Mouse (Mus musculus) G1E (cell line): ENCODE measurements around the gene Gm11562. TPM values are rescaled to one million over a fixed set of nuclear protein-coding genes. Genes with fewer than 3 reads are reported as not detected.
"Not testable (repeated sequence)": the region's sequence is repeated elsewhere in the genome, so short reads cannot be mapped to it uniquely, and the experiment has no call there.

ENCODE experiments used
- ATAC-seq: 2 replicates; pipeline ENCODE4 v1.8.0; 2016; ENCODE audit warnings: mild to moderate bottlenecking; ENCODE audit not compliant: insufficient number of reproducible peaks, poor library complexity, low FRiP score, severe bottlenecking; ENCODE audit errors: extremely low read depth
- DNase-seq: peaks from one replicate; pipeline ENCODE4 v3.0.0; 2012; ENCODE audit warnings: low spot score
- H3K27me3 ChIP-seq: 2 replicates; pipeline ENCODE4 v1.6.1; 2012; ENCODE audit warnings: mild to moderate bottlenecking, low read length, inconsistent platforms; ENCODE audit not compliant: insufficient read depth
- H3K36me3 ChIP-seq: replicated peaks from 2 replicates; pipeline ENCODE3; 2012; ENCODE audit warnings: mild to moderate bottlenecking, inconsistent platforms
- H3K4me1 ChIP-seq: 2 replicates; pipeline ENCODE4 v1.6.1; 2012; ENCODE audit warnings: low read depth, low read length, inconsistent platforms, mixed read lengths; ENCODE audit not compliant: insufficient read depth
- H3K4me3 ChIP-seq: 2 replicates; pipeline ENCODE4 v1.5.1; 2012; ENCODE audit warnings: low read depth, mild to moderate bottlenecking, inconsistent platforms, low read length, moderate library complexity, mixed read lengths
- H3K9me3 ChIP-seq: replicated peaks from 2 replicates; pipeline ENCODE4 v1.6.1; 2012; ENCODE audit warnings: inconsistent platforms
- CTCF ChIP-seq: IDR thresholded peaks from 2 replicates; pipeline ENCODE4 v1.5.1; 2012; ENCODE audit warnings: low read depth, low read length, inconsistent platforms, mixed read lengths
- GATA1 ChIP-seq: IDR thresholded peaks from 2 replicates; pipeline ENCODE4 v1.6.1; 2012; ENCODE audit warnings: borderline replicate concordance, low read length, inconsistent platforms, mixed read lengths
- GATA2 ChIP-seq: IDR thresholded peaks from 2 replicates; pipeline ENCODE4 v1.6.1; 2012; ENCODE audit warnings: low read depth, low read length, inconsistent platforms, borderline replicate concordance
- POLR2AphosphoS5 ChIP-seq: IDR thresholded peaks from 2 replicates; pipeline ENCODE4 v1.6.1; 2012; ENCODE audit warnings: low read depth, low read length, inconsistent platforms; ENCODE audit not compliant: insufficient replicate concordance
- TAL1 ChIP-seq: conservative IDR thresholded peaks from 2 replicates; pipeline ENCODE4 v1.6.1; 2012; ENCODE audit warnings: low read depth, low read length, inconsistent platforms, mixed read lengths
- polyA plus RNA-seq: library from polyadenylated mRNA; stranded (reverse); fragments of >175 nt; gene quantifications from 2 replicates; pipeline ENCODE4 v1.2.3, GENCODE M21; 2012
- total RNA-seq, 2 experiments: library from RNA; stranded (forward) in 1 of 2; stranded (reverse) in 1 of 2; fragments of 200-1000 nt in 1 of 2; fragments of >200 nt in 1 of 2; fragmentation: Nextera tagmentation in 1 of 2; gene quantifications; 2 replicates each; pipeline ENCODE4 v1.2.3; 2014 to 2017

Gm11562 gene
- total RNA-seq (2014; fragmentation: Nextera tagmentation) (not detected in 2 replicates), total RNA-seq (2017) (not detected in 2 replicates), polyA plus RNA-seq (not detected in 2 replicates)

- TF ChIP-seq CTCF (no peak), GATA2 (no peak), TAL1 (no peak), GATA1 (no peak), POLR2AphosphoS5 (no peak)
- Histone ChIP-seq H3K36me3 (no peaks in the 10 kb centered on the region), H3K4me3 (no peak within 1 kb of the TSS), H3K27me3 (no peaks in the 10 kb centered on the region), H3K4me1 (no peaks in the 10 kb centered on the region), H3K9me3 (peaks cover 6% of the 10 kb centered on the region)
- ATAC-seq (no peak), DNase-seq (no peak)
Measured at GRCm38 (mm10) chr11:99620335-99620734, at the start of gene Gm11562. Gene Gm11562 (minus strand): TSS chr11:99620435.

- no peaks in the 10 kb centered on the region for H3K27me3 ChIP-seq
- H3K4me1 ChIP-seq: no peaks in the 10 kb centered on the region
- ATAC-seq (no peak), DNase-seq (no peak)
- TF ChIP-seq TAL1 (no peak), GATA1 (no peak), GATA2 (no peak), CTCF (no peak), POLR2AphosphoS5 (no peak)
- peaks cover 19% of the 10 kb centered on the region for H3K9me3 ChIP-seq
- no peak within 1 kb of the TSS for H3K4me3 ChIP-seq
- H3K36me3 ChIP-seq: no peaks in the 10 kb centered on the region
Measured at GRCm38 (mm10) chr11:99665860-99666259, 45.6 kb upstream of the Gm11562 start, which contains the start of gene Krtap4-6. Gene Krtap4-6 (minus strand): TSS chr11:99665960.

GRCm38 (mm10) chr11:99662802-99663201, 42.6 kb upstream of the Gm11562 start:
- TF ChIP-seq GATA1 (no peak), CTCF (no peak), GATA2 (no peak), POLR2AphosphoS5 (no peak)
- Histone ChIP-seq H3K36me3 (no peaks in the 10 kb centered on the region), H3K27me3 (no peaks in the 10 kb centered on the region), H3K4me1 (no peaks in the 10 kb centered on the region), H3K4me3 (no peak overlapping the region), H3K9me3 (peaks cover 30% of the 10 kb centered on the region)
- ATAC-seq: no peak
- DNase-seq: no peak

GRCm38 (mm10) chr11:99659256-99659655, 39.0 kb upstream of the Gm11562 start:
- Histone ChIP-seq H3K4me1 (no peaks in the 10 kb centered on the region), H3K27me3 (no peaks in the 10 kb centered on the region), H3K9me3 (peaks cover 28% of the 10 kb centered on the region), H3K36me3 (no peaks in the 10 kb centered on the region), H3K4me3 (no peak overlapping the region)
- TF ChIP-seq GATA2 (no peak), GATA1 (no peak), CTCF (no peak), POLR2AphosphoS5 (no peak), TAL1 (no peak)
- DNase-seq: no peak
- ATAC-seq: no peak

GRCm38 (mm10) chr11:99658467-99659010, 38.3 kb upstream of the Gm11562 start, which contains the start of gene Gm11563:
Gene Gm11563 (minus strand): TSS chr11:99658960.
- not testable (repeated sequence) for H3K4me1 ChIP-seq, H3K27me3 ChIP-seq, H3K4me3 ChIP-seq, DNase-seq, H3K36me3 ChIP-seq, ATAC-seq
- peaks cover 25% of the 10 kb centered on the region for H3K9me3 ChIP-seq

GRCm38 (mm10) chr11:99657051-99657450, 36.8 kb upstream of the Gm11562 start:
- no peaks in the 10 kb centered on the region for H3K27me3 ChIP-seq

More at GRCm38 (mm10) chr11:99657051-99657450, 36.8 kb upstream of the Gm11562 start:
- Histone ChIP-seq H3K36me3 (no peaks in the 10 kb centered on the region), H3K9me3 (peaks cover 21% of the 10 kb centered on the region), H3K4me1 (no peaks in the 10 kb centered on the region), H3K4me3 (no peak overlapping the region)
- TF ChIP-seq GATA2 (no peak), CTCF (no peak), GATA1 (no peak), TAL1 (no peak), POLR2AphosphoS5 (no peak)
- DNase-seq (no peak), ATAC-seq (no peak)
